Mouse (Mus musculus): ENCODE data around the gene Zzz3.

- TF ChIP-seq CTCF (IDR thresholded peaks at IDR 0.05; ENCODE audit: borderline replicate concordance, control insufficient read depth, extremely low read depth, insufficient read depth, low read length, poor library complexity) (no peak), POLR2A (IDR thresholded peaks at IDR 0.05; ENCODE audit: control insufficient read depth, extremely low read depth, insufficient read depth, low read length, poor library complexity) (no peak)
Observed at GRCm38 (mm10) chr3:152400875-152401274, 5.6 kb downstream of the Zzz3 start.
